Mouse (Mus musculus) heart, postnatal 25 days (tissue): ENCODE measurements around the gene Yju2. TPM values are rescaled to one million over a fixed set of nuclear protein-coding genes. Genes with fewer than 3 reads are reported as not detected.
A peak's percentile ranks its signal among the peaks of the same experiment; 100 is the strongest.

ENCODE experiments used
- DNase-seq: peaks from one replicate; pipeline ENCODE4 v3.0.0; 2022; ENCODE audit warnings: low spot score
- intact Hi-C: fragments of 180-260 bp; cut with DNase I; formaldehyde crosslinking; loops from one replicate; pipeline ENCODE4 v1.15.1; 2025
- total RNA-seq, 2 experiments: library from RNA; stranded (reverse); gene quantifications; 2 replicates each; pipeline ENCODE4 v1.2.3; 2021

The Yju2 gene
- total RNA-seq, 2 experiments from 2014 or later = 9.6 to 9.7 TPM

DNA sequence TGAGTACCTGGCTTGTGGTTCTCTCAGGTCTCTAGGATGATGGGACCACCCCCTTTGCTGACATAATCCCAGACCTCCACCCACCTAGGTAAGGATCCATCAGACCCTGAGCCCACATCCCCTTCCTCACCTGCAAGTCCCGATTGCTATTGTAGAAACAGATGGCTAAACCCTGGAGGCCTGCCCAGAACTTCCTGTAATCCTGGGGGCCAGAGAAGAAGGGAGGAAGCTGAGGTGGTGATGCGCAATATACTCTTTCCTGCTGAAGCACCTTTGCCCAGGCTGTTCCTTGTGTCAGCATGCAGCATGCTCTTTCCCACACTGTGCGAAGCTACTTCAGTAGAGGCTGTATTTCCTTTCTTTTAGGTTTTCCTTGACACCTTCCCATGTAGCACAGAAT is 44.1 kb downstream of the Yju2 start:
- intact Hi-C loops = no loop called here
- no peak for DNase-seq

DNA sequence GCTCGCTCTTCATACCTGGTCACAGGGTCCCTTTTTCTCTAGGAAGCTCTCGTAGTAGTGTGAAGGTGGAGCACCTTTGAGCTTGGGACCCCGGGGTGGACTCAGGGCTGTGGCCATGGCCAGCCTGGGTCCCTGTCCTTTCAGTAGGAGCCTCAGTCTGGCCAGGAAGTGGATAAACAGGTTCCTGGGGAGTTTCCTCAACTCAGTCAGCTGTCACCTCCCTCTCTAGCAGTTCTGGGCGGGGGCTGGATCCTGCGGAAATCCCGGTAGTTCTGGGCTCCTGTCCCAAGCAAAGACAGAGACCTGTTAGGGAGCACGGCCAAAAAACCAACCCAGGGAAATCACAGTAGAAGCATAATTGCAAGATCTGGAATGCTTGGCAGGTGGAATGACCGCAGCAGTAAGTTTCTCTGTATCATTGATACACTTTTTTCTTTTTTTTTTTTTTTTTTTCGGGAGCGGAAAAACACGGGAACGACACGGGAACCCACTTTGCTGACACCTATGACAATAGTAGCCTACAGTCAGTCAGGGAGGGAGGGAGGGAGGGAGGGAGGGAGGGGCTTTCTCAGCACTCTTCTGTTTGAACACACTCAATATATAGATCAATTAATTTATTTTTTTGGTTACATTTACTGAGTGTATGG is 46.6 kb downstream of the Yju2 start, which contains the start of the genes Stap2 and Mpnd:
TSS of gene Stap2 (minus strand) at position 170 of the 647 bp plus-strand sequence.
TSS of gene Mpnd (plus strand) at position 297 of the 647 bp plus-strand sequence.
- peak; percentile 67 for DNase-seq
- intact Hi-C loops = no loop called here

DNA sequence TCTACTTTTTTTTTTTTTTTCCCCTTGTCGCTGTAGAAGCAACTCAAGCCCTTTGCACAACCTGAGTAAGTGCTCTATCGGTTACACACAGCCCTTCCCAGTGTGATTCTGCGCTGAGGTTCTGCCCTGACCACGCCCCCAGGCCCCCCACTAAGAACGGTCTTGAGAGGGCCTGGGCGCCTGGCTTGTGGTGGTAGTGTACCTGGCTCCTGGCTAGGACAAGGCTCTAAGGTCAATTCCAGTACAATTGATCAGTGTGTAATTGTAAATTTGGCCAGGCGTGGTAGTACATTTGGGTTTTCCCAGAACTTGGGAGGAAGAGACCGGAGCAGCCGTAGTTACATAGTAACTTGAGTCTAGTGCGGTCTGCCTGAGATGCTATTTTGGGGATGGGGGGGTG is 48.1 kb downstream of the Yju2 start:
- DNase-seq = no peak
- intact Hi-C loops = no loop called here

DNA sequence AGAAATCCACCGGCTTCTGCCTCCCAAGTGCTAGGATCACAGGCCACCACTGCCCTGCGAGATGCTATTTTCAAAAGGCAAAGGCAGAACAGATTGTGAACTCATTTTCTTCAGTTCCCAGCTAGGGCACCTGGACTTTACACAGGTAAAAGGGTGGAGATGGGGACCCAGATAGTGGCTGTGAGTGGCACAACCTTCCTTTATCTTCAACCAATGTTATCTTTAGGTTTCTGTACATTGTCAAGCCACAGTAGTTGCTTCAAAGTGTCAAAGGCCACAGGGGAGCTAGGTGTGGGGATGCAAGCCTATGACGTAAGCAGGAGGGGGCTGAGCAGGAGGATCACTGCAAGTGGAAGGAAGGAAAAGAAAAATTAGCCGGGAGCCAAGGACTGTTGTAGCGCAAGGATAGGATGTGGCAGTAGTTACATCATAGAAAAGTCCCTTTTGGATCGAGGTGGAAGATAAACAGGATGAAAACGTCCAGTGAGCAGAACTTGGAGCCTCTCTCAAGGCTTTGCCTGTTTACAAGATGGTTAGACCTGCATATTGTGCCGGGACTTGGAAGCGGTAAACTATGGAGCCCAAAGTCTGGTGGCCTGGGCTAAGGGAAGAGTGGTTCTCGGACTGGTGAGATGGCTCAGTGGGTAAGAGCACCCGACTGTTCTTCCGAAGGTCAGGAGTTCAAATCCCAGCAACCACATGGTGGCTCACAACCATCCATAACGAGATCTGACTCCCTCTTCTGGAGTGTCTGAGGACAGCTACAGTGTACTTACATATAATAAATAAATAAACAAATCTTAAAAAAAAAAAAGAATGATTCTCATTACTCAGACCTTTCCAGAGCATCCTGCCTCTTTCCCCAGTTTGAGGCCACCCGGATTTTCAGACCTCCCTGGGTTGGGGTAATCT is 48.8 kb downstream of the Yju2 start:
- DNase-seq = no peak
- intact Hi-C loops = no loop called here

DNA sequence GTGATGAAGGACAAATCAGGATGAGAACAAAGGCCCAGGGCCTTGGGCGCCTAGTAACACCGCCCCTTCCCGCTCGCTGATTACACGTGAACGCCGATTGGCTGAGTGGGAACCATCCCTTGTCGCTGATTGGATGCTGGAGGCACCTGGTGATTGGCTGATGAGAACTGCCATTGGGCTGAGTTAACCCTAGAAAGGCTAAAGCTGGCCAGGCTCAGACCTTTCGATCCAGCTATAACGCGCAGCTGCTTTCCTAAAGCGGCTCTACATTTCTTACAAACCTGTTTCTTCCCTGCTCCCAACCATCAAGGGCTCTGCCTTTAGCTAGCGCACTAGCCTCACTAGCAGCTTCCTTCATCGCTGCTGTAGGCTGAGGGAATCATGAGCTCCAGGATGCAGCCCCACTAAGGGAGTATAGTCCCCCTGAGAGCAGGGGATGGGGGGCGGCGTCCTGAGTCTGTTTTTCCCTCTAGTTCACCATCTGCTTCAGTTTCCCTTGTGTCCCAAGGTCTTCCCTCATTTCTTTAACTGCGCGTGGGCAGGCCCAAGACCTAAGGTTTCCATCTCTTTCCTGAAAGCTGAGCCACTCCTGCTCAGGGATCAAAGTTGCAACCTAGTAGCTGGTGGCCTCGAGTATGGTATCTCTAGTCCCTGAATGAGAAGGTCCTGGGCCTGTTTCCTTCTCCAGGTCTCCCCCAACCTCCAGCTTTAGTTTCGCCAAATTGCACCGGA is 49.6 kb downstream of the Yju2 start:
- DNase-seq = peak; percentile 91
- intact Hi-C loops = no loop called here

DNA sequence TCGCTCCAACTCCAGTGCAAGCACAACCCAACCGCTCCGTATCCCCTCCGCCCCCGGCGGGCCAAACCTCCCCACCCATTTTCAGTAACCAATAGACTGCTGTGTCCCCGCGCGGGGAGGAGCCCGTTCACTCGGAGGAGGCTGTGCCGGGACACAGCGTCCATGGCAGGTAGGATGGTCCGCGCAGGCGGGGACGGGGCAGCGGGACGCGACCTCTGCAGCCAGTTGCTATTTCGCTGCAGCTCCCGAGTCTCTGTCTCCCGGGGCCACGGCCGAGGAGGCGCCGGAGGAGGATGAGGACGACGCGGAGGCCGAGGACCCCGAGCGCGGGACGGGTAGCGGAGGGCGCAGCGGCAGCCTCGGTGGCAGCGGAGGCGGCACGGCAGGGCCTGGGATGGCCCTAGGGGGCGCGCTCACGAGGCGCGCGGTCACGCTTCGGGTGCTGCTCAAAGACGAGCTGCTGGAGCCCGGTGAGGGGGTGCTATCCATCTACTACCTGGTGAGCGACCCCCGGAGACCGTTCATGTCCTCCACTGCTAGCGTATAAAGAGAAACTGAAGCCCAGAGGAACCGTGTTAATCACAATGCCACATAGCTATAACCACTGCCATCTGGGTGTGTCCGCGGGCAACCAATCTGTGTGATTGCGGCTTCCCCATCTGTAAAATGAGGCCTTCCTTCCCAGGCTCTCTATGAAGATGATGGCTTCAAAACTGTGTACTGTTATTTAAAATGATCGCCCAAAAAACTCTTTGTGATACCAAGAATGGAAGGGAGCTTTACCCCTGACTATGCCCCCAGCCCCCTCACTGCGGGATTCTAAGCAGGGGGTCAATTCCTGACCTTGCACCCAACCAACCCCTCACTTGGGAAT is 50.4 kb downstream of the Yju2 start:
- intact Hi-C loops = no loop called here
- DNase-seq = peak; percentile 88

DNA sequence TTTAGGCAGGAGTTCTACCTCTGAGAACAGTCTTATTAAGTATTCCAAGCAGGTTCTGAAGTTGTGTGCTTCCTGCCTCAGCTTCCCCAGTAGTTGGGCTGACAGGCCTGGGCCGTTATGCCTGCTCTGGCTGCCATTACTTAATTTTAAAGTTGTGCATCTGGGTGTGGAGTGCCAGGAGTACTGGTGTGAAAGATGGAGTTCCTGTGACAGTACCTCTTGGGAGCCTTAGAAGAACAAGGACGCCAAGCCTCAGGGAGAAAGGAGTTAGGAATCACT is 51.0 kb downstream of the Yju2 start:
- no peak for DNase-seq

DNA sequence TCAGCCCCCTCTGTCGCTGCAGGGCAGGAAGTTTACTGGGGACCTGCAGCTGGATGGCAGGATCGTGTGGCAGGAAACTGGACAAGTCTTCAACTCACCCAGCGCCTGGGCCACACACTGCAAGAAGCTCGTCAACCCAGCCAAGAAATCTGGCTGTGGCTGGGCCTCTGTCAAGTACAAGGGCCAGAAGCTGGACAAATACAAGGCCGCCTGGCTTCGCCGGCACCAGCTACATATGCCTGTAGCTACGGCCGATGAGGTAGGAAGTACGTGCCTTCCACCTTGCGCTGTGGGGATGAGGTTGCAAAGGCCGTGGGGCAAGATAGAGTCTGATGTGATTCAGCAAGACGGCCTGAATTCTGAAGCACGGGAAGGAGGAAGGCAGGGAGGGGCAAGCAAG is 51.4 kb downstream of the Yju2 start:
- intact Hi-C loops = loop anchor here (1.0 to 2.0 kb wide), 2 partner anchors 33 to 52 kb away; no protein-coding TSS in a partner anchor
- DNase-seq = no peak

More for the DNA sequence above, 51.0 kb downstream of the Yju2 start:
- intact Hi-C loops = loop anchor here (1.0 to 2.0 kb wide), 2 partner anchors 33 to 52 kb away; no protein-coding TSS in a partner anchor

DNA sequence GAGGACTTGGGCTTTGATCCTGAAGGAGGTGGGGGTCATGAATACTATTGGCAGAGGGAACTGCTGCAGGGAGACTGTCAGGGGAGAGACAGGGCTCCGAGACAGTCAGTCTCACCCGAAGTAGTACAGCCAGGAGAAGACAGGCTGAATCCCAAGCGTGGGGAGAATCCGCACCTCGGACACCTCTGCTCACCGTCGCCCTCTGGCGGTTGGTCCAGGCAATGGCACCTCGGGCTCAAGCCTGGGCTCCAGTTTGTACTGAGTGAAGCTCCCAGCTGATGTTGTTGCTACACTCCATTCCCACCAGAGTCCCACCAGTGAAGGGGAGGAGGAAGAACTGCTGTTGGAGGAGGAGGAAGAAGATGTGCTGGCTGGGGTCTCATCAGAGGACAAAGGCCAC is 51.8 kb downstream of the Yju2 start:
- intact Hi-C loops = loop anchor here (1.0 to 2.0 kb wide), 3 partner anchors 25 to 52 kb away; no protein-coding TSS in a partner anchor
- DNase-seq = no peak

DNA sequence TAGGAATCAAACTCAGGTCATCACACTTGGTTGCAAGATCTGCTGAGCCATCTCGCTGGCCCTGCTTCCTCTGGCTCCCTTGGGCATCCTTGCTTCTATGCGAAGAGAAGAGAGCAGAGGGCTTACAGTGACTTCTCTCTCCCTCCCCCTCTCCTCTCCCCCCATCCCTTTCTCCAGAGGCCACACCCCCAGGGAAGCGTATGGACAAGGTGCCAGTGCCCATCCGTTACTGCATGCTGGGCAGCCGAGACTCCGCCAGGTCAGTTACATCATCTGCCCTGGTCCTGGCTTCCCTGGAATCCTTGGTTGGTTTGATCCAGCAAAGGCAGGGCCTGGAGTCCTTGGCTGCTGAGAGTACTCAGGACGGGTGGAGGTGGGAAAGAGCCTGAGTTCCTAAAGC is 52.5 kb downstream of the Yju2 start:
- DNase-seq = no peak
- intact Hi-C loops = loop anchor here (1.0 to 2.0 kb wide), 2 partner anchors 24 to 35 kb away; no protein-coding TSS in a partner anchor

DNA sequence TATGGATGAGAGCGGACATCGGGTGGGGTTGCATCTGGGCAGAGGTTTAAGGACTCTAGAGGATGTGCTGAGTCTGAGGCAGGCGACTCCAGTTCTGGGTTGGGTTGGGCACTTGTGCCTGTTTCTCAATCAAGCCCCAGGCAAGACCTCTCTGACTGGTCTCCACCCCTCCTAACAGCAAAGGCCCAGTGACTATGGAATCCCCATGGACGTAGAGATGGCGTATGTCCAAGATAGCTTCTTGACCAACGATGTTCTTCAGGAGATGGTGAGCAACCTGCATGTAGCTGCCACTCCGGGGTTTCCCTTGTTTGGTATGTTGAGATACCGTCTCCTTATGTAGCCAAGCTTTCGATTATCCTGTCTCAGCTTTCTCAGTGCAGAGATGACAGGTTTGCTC is 56.4 kb downstream of the Yju2 start:
- intact Hi-C loops = no loop called here
- DNase-seq = no peak

DNA sequence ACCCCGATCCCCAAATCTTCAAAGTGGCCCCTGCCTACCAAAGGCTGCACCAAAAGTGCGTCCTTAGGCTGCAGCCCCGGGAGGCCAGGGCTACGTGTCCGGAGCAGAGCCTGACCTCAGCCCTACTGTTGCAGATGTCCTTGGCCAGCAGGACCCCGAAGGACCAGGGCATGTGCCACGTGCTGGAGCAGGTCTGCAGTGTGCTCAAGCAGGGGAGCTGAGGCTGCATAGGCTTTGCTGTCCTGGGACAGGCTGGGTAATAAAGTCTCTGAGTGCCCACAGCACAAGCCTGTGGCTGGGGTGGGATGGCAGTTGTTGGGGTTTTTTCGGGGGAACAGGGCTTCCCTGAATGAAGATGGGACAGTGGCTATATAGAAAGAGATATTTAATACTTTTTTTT is 57.5 kb downstream of the Yju2 start:
- no peak for DNase-seq
- intact Hi-C loops = no loop called here

DNA sequence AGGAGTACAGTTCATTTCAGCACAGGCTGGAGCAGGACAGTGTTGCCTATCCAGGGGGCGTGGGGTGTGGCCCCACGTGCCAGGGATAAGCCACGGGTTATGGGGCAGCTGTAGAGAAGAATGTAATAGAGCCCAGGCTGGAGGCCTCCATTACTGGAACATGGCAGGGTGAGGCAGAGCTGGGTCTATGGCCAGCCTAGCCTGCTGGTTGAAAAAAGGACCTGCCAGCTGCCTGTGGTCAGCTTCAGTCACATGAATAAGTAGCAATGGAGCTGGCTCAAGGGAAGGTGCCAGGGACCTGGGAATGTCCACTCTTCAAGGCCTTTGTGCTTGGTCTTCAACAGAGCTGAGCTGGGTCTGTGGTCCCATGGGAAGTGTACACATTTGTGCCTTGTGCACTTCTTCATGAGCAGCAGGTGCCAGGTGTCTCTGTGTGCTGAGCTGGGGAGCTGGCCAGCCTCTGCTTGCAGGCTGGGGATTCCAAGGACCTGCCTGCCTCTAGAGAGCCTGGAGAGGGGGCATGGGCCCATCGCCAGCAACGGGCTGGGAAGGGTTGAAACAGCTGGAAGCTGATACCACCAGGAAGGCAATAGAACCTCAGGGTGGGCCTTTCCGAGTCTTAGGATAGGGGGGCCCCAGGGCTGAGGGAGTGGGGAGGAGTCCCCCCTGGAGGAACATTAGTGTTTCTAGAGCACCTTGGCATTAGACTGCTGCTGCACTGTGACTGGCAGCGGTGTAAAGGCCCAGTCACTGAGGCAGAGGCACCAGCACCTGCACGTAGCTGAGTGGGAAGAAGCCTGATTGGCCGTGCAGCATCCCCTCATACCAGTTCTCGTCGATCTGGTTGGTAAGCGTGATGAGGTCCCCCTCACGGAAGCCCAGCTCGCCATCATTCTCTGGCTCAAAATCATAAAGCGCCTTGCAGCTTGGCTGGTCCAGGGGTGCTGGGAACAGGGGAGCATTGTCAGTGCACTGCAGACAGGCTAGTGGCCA is 58.2 kb downstream of the Yju2 start:
- intact Hi-C loops = no loop called here

DNA sequence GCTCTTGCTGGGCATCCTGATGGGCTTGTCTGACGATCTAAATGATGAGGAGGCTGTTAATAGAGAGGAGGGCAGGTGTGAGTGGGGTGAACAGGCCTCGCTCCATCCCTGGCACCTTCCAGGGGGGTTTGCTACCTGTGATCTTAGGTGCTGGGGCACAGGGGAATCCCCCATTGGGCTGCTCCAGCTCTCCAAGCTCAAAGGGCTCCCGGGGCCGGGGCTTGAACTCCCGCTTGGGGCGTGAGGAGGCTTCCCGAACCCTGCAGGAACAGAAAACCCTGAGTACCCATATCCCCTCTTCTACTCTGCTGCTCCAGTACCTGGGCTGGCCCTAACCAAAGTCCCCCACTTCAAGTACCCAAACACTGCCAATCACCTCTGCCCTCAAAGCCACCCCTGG is 58.9 kb downstream of the Yju2 start:
- no peak for DNase-seq
- intact Hi-C loops = no loop called here

More for the DNA sequence above, 58.2 kb downstream of the Yju2 start:
- DNase-seq = no peak
